Mouse (Mus musculus) urinary bladder, postnatal 36 days (tissue): ENCODE data around the gene Atp6v1g1.

ENCODE experiments used
- DNase-seq, 2 experiments: peaks; one replicate each; pipeline ENCODE4 v3.0.0; 2022; ENCODE audit warnings: low spot score in 2 of 2, mixed read lengths in 1 of 2

Gene Atp6v1g1

GRCm38 (mm10) chr4:63580078-63580477, 35.5 kb downstream of the Atp6v1g1 start:
- DNase-seq: no peak

DNA sequence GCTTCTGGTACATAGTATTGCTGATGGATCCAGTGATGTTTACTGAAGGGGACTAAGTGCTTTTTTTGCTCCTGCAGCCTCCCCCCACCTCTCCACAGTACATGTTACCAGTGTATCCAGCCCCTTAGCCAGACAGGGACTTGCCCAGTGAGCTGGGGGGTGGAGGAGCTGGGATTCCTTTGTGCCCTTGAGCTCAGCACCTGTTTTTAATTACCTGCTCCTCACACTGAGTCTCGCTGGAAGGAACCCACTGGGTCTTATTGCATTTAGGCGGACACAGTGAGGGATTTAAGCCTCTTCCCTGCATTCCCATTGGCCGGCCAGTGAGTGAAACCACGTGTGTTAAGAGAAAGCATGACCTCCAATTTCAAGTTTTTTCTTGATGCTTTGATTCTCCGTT, 38.0 kb downstream of the Atp6v1g1 start:
- no peak for DNase-seq

GRCm38 (mm10) chr4:63585216-63585615, 40.6 kb downstream of the Atp6v1g1 start:
- no peak for DNase-seq

DNA sequence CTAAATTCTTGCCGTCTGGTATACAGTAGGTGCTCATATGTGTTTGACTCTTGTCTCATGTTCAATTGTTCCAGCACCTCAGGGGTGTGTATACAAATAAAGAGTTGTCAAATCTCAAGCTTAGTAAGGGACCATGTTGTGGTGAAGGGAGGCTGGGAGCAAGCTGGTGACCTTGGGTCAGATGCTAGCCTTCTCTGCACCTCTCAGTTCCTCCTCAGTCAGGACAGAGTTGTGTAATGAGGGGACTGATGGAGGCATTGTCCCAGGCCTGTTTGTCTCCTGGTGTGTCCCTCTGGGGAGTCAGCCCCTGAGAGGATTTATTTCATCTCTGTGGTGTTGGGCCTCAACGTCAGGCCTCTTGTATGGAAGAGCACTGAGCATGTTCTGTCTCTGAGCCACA, 41.7 kb downstream of the Atp6v1g1 start:
- no peak for DNase-seq

DNA sequence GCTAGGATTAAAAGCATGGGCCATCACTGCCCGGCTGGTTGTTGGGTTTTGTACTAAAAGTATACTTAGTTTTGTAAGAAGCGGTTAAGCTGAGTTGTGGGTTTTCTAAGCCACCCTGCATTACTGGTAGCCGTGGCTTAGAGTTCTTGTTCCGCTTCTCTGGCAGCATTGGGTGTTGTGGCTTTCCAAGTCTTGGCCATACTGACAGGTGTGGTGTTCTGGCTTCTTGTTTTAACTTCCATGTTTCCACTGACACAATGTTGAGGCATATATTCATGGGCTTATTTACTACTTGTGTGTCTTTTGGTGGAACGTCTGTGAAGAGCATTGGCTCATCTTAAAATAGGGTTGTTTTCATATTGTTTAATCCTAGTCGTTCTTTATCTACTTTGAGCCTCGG, 45.4 kb downstream of the Atp6v1g1 start:
- no peak for DNase-seq

- DNase-seq: no peak
Observed at GRCm38 (mm10) chr4:63590538-63590937, 46.0 kb downstream of the Atp6v1g1 start.

DNA sequence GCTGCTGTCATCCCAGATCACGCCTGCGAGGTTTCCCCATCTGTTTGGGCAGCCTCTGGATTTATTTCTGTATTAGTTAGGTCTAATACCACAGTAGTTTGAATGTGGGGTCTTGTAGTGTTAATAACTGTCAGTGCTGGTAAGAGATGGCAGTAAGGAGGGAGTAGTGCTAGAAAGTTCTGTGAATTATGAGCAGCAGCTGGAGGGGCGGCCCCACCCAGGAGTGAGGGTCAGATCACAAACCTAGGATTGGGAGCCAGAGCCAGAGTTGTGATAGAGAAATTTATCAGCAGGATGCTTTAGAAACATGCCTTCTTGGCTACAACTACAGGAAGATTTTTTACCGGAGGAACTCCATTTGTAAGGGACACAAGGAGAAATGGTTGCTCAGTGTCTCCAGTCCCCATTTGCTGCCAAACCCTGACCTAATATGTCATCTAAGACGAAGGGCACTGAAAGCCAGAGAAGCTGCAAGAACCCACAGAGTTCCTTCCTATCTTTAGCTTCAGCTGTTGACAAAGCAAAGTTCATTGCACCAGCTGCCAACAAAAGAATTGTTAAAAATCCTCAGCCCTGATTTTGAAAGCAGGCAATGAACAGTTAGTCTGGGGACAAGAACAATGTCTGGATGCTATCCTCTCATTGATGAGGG, 50.0 kb downstream of the Atp6v1g1 start:
- no peak for DNase-seq

GRCm38 (mm10) chr4:63595259-63595658, 50.7 kb downstream of the Atp6v1g1 start:
- no peak for DNase-seq

- no peak for DNase-seq
Observed at GRCm38 (mm10) chr4:63596010-63596409, 51.4 kb downstream of the Atp6v1g1 start.
